Mouse (Mus musculus) bone marrow macrophage, adult 2 months (primary cell): Measurements from ENCODE around the gene Paox.

Experiments
- CTCF ChIP-seq: IDR thresholded peaks from 2 replicates; pipeline ENCODE4 v1.5.1; 2012; ENCODE audit warnings: low read depth, mild to moderate bottlenecking, low read length, moderate library complexity
- POLR2A ChIP-seq: IDR thresholded peaks from 2 replicates; pipeline ENCODE4 v1.6.1; 2012; ENCODE audit warnings: mild to moderate bottlenecking, low read depth, low read length, borderline replicate concordance

- TF ChIP-seq CTCF, result no peak
- TF ChIP-seq POLR2A, result no peak
Measured at GRCm38 (mm10) chr7:140137135-140138020, 21.8 kb downstream of the Paox start, which contains the start of gene Mtg1.
